Mouse (Mus musculus): ENCODE measurements around the gene Mta1. TPM values are rescaled to one million over a fixed set of nuclear protein-coding genes. Genes with fewer than 3 reads are reported as not detected.

Mta1 gene
- 3.4 and 3.5 TPM in 2 replicates for polyA plus RNA-seq (2015; fragmentation: Nextera tagmentation; extraction: Ambion mirVana)

DNA sequence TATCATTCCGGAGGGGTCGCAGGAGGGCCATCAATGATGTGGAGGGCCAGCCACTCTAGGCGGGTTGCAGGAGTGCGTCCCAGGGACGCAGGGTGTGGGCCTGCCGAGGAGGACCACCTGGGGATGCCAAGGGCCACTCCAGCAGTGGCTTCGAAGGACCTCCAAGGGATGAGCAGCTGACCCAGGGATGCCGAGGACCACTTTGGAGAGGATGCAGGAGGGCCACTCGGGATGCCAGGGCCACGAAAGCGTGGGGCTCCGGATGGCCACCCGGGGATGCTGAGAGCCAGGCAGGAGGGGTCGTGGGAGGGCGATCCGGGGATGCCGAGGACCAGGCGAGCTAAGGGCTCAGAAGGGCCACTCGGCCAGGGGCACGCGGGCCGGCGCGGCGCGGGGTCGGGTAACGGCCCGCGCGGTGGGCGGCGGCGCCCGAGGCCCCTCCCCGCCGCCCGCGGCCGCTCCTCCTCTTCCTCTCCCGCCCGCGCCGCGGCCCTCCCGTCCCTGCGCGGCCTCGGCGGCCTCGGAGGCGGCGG, at the start of gene Mta1:
Gene Mta1 (plus strand): TSS at position 530 of the 533 bp plus-strand sequence.
- ATAC-seq (ENCODE audit: low read depth) = peak; percentile 82
- Histone ChIP-seq H3K4me3 (ENCODE audit: low read depth, low read length) (peak within 1 kb of the TSS; percentile 92), H3K4me1 (ENCODE audit: control insufficient read depth, low read depth, low read length) (peaks cover 32% of the 10 kb centered on the region), H3K27me3 (ENCODE audit: control insufficient read depth, insufficient read depth, low read depth, low read length) (no peaks in the 10 kb centered on the region; the same call in none of the 2 replicates), H3K9ac (ENCODE audit: low read depth, low read length) (peak within 1 kb of the TSS; percentile 90), H3K9me3 (replicated peaks; ENCODE audit: control insufficient read depth, low read length) (no peaks in the 10 kb centered on the region), H3K27ac (ENCODE audit: low read length) (peak within 1 kb of the TSS; percentile 78), H3K36me3 (ENCODE audit: control insufficient read depth, insufficient read depth) (no peaks in the 10 kb centered on the region), H3K4me2 (ENCODE audit: low read depth, low read length) (peak within 1 kb of the TSS; percentile 95)
- WGBS (ENCODE audit: insufficient replicate concordance) = 12% methylated on average over 15 of the region's 53 CpGs

DNA sequence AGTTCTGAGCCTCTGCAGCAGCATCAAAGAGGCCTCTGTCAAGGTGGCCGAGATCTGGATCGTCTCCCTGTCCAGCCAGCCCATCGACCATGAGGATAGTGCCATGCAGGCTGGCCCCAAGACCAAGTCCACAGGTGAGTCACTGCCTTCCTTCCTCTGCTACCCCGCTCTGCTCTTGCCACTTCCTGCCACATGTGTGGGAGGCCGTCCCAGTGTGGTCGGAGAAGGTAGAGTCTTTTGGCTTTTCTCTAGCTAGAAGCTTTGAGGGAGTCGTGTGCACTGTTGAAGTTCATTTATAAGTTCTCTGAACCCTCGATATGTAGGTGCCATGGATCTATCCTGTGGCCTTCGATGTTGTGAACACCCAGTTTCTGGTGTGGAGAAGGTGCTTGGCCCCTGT, 48.2 kb upstream of the Mta1 start:
- no peak overlapping the region for H3K9ac ChIP-seq (ENCODE audit: low read depth, low read length)
- no peak for ATAC-seq (ENCODE audit: low read depth)
- no peak overlapping the region for H3K27ac ChIP-seq (ENCODE audit: low read length)
- H3K4me2 ChIP-seq (ENCODE audit: low read depth, low read length) = no peak overlapping the region
- no peak overlapping the region for H3K4me3 ChIP-seq (ENCODE audit: low read depth, low read length)
- peaks cover 2% of the 10 kb centered on the region; the same call in 1 of the 2 replicates for H3K4me1 ChIP-seq (ENCODE audit: control insufficient read depth, low read depth, low read length)
- H3K9me3 ChIP-seq (replicated peaks; ENCODE audit: control insufficient read depth, low read length) = no peaks in the 10 kb centered on the region
- H3K36me3 ChIP-seq (ENCODE audit: control insufficient read depth, insufficient read depth) = peaks cover 15% of the 10 kb centered on the region
- WGBS (ENCODE audit: insufficient replicate concordance) = 55% methylated on average over 9 of the region's 9 CpGs
- H3K27me3 ChIP-seq (ENCODE audit: control insufficient read depth, insufficient read depth, low read depth, low read length) = no peaks in the 10 kb centered on the region

DNA sequence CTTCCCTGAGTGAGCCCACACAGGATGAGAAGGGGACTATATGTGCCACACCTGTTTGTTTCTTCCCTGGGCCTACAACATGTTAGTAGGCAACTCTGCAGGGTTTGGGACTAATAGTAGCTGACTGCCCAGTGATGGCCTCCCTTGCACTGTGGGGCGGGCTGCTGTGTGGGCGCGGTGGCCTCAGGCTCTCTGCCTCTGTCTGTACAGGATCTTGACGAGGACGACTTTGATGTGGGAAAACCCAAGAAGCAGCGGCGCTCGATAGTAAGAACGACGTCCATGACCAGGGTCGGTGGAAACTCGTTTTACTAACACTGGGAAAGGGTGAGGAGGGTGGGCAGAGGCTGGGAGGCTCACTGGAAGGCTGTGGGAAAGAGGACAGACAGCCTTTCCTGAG, 47.4 kb upstream of the Mta1 start:
- Histone ChIP-seq H3K36me3 (ENCODE audit: control insufficient read depth, insufficient read depth) (peaks cover 15% of the 10 kb centered on the region), H3K9me3 (replicated peaks; ENCODE audit: control insufficient read depth, low read length) (no peaks in the 10 kb centered on the region), H3K4me3 (ENCODE audit: low read depth, low read length) (no peak overlapping the region), H3K27me3 (ENCODE audit: control insufficient read depth, insufficient read depth, low read depth, low read length) (no peaks in the 10 kb centered on the region), H3K4me2 (ENCODE audit: low read depth, low read length) (no peak overlapping the region), H3K4me1 (ENCODE audit: control insufficient read depth, low read depth, low read length) (no peaks in the 10 kb centered on the region), H3K9ac (ENCODE audit: low read depth, low read length) (no peak overlapping the region), H3K27ac (ENCODE audit: low read length) (no peak overlapping the region)
- WGBS (ENCODE audit: insufficient replicate concordance) = 82% methylated on average over 12 of the region's 12 CpGs
- ATAC-seq (ENCODE audit: low read depth) = no peak

DNA sequence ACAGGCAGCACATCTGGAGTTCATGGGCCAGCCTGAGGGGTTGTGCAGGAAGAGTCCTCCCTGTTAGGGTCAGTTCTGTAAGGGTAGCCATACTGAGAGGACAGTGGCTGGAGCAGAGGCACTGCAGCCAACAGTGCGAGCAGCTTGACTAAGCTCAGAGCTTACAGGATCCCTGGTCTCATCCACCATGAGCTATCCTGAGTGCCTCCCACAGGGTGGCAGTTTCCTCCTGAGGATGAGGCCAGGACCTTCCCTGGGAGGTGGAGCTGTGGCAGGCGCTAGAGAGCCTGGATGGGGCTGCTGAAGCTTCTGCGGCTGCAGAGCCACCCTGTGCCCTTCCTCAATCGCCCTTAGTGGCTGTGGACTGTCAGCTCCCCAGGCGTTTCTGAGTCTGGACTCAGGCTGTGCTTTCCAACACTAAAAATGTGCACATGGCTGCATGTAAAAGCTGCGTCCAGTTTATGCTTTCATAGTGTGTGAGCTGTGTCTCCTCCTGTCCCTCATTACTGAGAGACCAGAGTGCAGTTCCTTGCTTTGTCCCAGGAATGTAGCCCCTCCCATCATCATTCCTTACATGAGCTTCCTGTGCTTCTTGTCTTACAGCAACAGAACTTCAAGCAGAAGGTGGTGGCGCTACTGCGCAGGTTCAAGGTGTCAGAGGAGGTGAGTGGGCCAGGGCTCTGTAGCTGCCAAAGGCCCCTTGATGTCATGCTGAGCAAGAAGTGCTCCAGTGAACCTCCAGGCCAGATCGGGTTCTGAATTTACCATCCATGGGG, 46.3 kb upstream of the Mta1 start:
- H3K9me3 ChIP-seq (replicated peaks; ENCODE audit: control insufficient read depth, low read length) = no peaks in the 10 kb centered on the region
- H3K4me2 ChIP-seq (ENCODE audit: low read depth, low read length) = no peak overlapping the region
- no peak overlapping the region for H3K4me3 ChIP-seq (ENCODE audit: low read depth, low read length)
- ATAC-seq (ENCODE audit: low read depth) = no peak; the same call in 1 of the 2 replicates
- no peaks in the 10 kb centered on the region for H3K4me1 ChIP-seq (ENCODE audit: control insufficient read depth, low read depth, low read length)
- no peak overlapping the region for H3K9ac ChIP-seq (ENCODE audit: low read depth, low read length)
- no peaks in the 10 kb centered on the region for H3K27me3 ChIP-seq (ENCODE audit: control insufficient read depth, insufficient read depth, low read depth, low read length)
- H3K36me3 ChIP-seq (ENCODE audit: control insufficient read depth, insufficient read depth) = peaks cover 15% of the 10 kb centered on the region
- 74% methylated on average over 9 of the region's 9 CpGs for WGBS (ENCODE audit: insufficient replicate concordance)
- H3K27ac ChIP-seq (ENCODE audit: low read length) = no peak overlapping the region

DNA sequence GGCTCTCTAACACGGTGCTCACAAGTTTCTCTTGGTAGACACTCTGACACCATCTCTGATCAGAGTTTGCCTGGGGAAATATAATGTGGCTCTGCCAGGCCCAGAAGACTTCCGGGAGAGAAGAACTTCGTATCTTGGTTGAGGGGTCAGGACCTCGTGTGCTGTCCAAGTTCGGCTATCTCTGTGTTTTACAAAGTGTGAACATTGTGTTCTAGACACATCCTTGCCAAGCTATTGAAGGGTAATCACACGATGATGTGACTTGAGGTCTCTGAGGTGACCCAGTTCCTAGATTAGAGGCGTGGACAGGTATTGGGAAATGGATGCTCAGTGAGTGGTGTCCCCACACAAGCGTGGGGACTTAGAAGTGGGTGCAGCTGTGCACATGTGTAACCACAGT, 42.0 kb upstream of the Mta1 start:
- no peak overlapping the region for H3K27ac ChIP-seq (ENCODE audit: low read length)
- H3K36me3 ChIP-seq (ENCODE audit: control insufficient read depth, insufficient read depth) = peaks cover 14% of the 10 kb centered on the region
- no peaks in the 10 kb centered on the region for H3K27me3 ChIP-seq (ENCODE audit: control insufficient read depth, insufficient read depth, low read depth, low read length)
- H3K9me3 ChIP-seq (replicated peaks; ENCODE audit: control insufficient read depth, low read length) = no peaks in the 10 kb centered on the region
- 76% methylated on average over 8 of the region's 8 CpGs for WGBS (ENCODE audit: insufficient replicate concordance)
- H3K9ac ChIP-seq (ENCODE audit: low read depth, low read length) = no peak overlapping the region
- peaks cover 15% of the 10 kb centered on the region for H3K4me1 ChIP-seq (ENCODE audit: control insufficient read depth, low read depth, low read length)
- H3K4me2 ChIP-seq (ENCODE audit: low read depth, low read length) = no peak overlapping the region
- H3K4me3 ChIP-seq (ENCODE audit: low read depth, low read length) = no peak overlapping the region
- ATAC-seq (ENCODE audit: low read depth) = no peak

DNA sequence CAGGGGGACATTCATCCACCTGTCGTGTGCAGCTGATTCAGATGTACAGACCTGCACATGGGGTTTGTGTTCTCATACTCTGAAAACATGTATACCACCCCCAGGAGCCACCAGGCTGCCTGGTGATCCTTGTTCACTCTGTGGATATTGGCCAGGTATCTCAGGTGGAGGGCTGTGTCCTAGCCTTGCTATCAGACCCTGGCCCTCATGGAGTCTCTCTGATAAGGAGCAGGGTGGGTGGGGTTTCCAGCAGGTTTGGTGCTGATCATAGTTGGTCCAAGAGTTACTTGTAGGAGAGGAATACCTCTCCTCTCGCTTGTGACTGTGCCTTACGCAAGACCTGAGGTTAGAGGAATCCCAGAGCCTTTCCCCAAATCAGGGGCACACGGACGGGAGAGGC, 37.9 kb upstream of the Mta1 start:
- no peak overlapping the region for H3K9ac ChIP-seq (ENCODE audit: low read depth, low read length)
- ATAC-seq (ENCODE audit: low read depth) = peak; percentile 88
- peaks cover 18% of the 10 kb centered on the region for H3K36me3 ChIP-seq (ENCODE audit: control insufficient read depth, insufficient read depth)
- H3K4me1 ChIP-seq (ENCODE audit: control insufficient read depth, low read depth, low read length) = peaks cover 15% of the 10 kb centered on the region
- WGBS (ENCODE audit: insufficient replicate concordance) = 57% methylated on average over 5 of the region's 5 CpGs
- no peaks in the 10 kb centered on the region for H3K9me3 ChIP-seq (replicated peaks; ENCODE audit: control insufficient read depth, low read length)
- H3K4me3 ChIP-seq (ENCODE audit: low read depth, low read length) = no peak overlapping the region
- H3K27me3 ChIP-seq (ENCODE audit: control insufficient read depth, insufficient read depth, low read depth, low read length) = no peaks in the 10 kb centered on the region
- H3K4me2 ChIP-seq (ENCODE audit: low read depth, low read length) = peak overlapping the region; percentile 24; the same call in 1 of the 2 replicates
- no peak overlapping the region; the same call in 1 of the 2 replicates for H3K27ac ChIP-seq (ENCODE audit: low read length)

DNA sequence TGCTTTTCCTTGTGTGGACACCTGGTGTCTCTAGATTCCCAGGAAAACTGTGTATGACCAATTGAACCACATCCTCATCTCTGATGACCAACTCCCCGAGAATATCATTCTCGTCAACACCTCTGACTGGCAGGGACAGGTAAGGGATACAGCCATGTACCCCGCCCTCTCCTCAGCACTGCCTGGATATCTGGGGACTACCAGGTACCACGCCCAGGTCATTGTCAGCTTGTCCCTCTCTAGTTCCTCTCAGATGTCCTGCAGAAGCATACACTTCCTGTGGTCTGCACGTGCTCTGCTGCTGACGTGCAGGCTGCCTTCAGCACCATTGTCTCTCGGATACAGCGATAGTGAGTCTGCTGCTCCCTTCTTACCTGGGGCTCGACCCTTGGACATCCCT, 36.5 kb upstream of the Mta1 start:
- no peak for ATAC-seq (ENCODE audit: low read depth)
- no peak overlapping the region for H3K9ac ChIP-seq (ENCODE audit: low read depth, low read length)
- peaks cover 18% of the 10 kb centered on the region for H3K36me3 ChIP-seq (ENCODE audit: control insufficient read depth, insufficient read depth)
- H3K27me3 ChIP-seq (ENCODE audit: control insufficient read depth, insufficient read depth, low read depth, low read length) = no peaks in the 10 kb centered on the region
- no peak overlapping the region for H3K4me3 ChIP-seq (ENCODE audit: low read depth, low read length)
- no peak overlapping the region for H3K4me2 ChIP-seq (ENCODE audit: low read depth, low read length)
- H3K27ac ChIP-seq (ENCODE audit: low read length) = no peak overlapping the region
- H3K9me3 ChIP-seq (replicated peaks; ENCODE audit: control insufficient read depth, low read length) = no peaks in the 10 kb centered on the region
- WGBS (ENCODE audit: insufficient replicate concordance) = 73% methylated on average over 9 of the region's 9 CpGs
- H3K4me1 ChIP-seq (ENCODE audit: control insufficient read depth, low read depth, low read length) = peaks cover 15% of the 10 kb centered on the region

DNA sequence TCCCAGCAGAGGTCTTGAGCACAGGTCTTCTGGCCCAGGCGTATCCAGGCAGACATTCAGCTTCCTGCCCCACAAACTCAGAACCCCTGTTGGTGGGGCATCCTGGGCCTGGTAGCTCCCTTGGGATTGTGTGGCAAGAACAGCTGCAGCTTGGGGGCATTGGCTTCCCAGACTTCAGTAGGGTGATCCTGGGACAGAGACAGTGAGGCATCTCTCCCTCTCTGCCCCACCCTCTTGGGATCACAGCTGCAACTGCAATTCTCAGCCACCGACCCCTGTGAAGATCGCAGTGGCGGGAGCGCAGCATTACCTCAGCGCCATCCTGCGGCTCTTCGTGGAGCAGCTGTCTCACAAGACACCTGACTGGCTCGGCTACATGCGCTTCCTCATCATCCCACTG, 35.9 kb upstream of the Mta1 start:
- Histone ChIP-seq H3K27ac (ENCODE audit: low read length) (no peak overlapping the region), H3K4me2 (ENCODE audit: low read depth, low read length) (no peak overlapping the region), H3K9me3 (replicated peaks; ENCODE audit: control insufficient read depth, low read length) (no peaks in the 10 kb centered on the region), H3K4me1 (ENCODE audit: control insufficient read depth, low read depth, low read length) (peaks cover 15% of the 10 kb centered on the region), H3K4me3 (ENCODE audit: low read depth, low read length) (no peak overlapping the region), H3K27me3 (ENCODE audit: control insufficient read depth, insufficient read depth, low read depth, low read length) (no peaks in the 10 kb centered on the region), H3K9ac (ENCODE audit: low read depth, low read length) (no peak overlapping the region), H3K36me3 (ENCODE audit: control insufficient read depth, insufficient read depth) (peaks cover 18% of the 10 kb centered on the region)
- WGBS (ENCODE audit: insufficient replicate concordance) = 89% methylated on average over 10 of the region's 10 CpGs
- ATAC-seq (ENCODE audit: low read depth) = no peak

DNA sequence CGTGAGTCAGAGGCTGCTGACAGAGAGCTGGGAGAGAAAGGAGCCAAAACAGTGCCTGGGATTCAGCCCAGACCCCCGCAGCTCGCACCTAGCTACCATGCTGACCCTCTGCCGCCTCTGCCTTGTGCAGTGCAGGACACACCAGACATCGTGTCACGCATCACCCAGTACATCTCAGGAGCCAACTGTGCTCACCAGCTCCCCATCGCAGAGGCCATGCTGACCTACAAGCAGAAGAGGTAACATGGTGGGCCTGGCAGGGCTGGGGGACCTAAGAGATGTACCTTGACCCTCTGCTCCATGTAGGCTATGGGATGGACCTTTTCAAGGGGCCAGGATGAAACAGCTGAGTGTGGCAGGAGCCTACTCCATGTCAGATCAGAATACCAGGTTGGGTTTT, 34.4 kb upstream of the Mta1 start:
- Histone ChIP-seq H3K4me1 (ENCODE audit: control insufficient read depth, low read depth, low read length) (peaks cover 15% of the 10 kb centered on the region), H3K27ac (ENCODE audit: low read length) (no peak overlapping the region), H3K36me3 (ENCODE audit: control insufficient read depth, insufficient read depth) (peaks cover 10% of the 10 kb centered on the region; the same call in 1 of the 2 replicates), H3K9ac (ENCODE audit: low read depth, low read length) (no peak overlapping the region), H3K27me3 (ENCODE audit: control insufficient read depth, insufficient read depth, low read depth, low read length) (no peaks in the 10 kb centered on the region), H3K9me3 (replicated peaks; ENCODE audit: control insufficient read depth, low read length) (no peaks in the 10 kb centered on the region), H3K4me2 (ENCODE audit: low read depth, low read length) (no peak overlapping the region), H3K4me3 (ENCODE audit: low read depth, low read length) (no peak overlapping the region)
- no peak for ATAC-seq (ENCODE audit: low read depth)
- 83% methylated on average over 7 of the region's 7 CpGs for WGBS (ENCODE audit: insufficient replicate concordance)
